In genomic region chr11:5573821-5574220, GRCm38 (mm10) we compare ENCODE assay signal across 30 mouse cellular contexts. TPM values are rescaled to one million over a fixed set of nuclear protein-coding genes. Genes with fewer than 3 reads are reported as not detected.
DNase-seq lines count a peak whose midpoint lies in the region; ATAC-seq lines count a peak whose summit lies in the region.
"Had no signal": no experiment of that assay in that cellular context is flagged by ENCODE, and none has a peak within 500 bp of the region (broad histone marks: within the 10 kb centered on the region; RNA-seq: fewer than 3 reads in every experiment).

No protein-coding gene starts in this region.

- peak; percentile 72 for DNase-seq in c-Kit-positive CD71-positive TER-119-negative erythroid progenitor cells, embryonic 14.5 days (ENCODE audit: low read depth)
- DNase-seq in liver, embryonic 13.5 days: peak; percentile 65
- DNase-seq in yolk sac, embryonic 10.5 days (ENCODE audit: low spot score): peak; percentile 14
- no peak for DNase-seq in T-cell, adult 2 months (ENCODE audit: low spot score)
- DNase-seq: adrenal gland, postnatal 10 days; B cell, adult 2 months; cerebellum, adult 11-12 months; cerebellum, postnatal 25 days; embryo, embryonic 11 days; gastrocnemius, adult 2 months; heart, postnatal 4 days; kidney, adult 9 months; kidney, postnatal 36 days; left cerebral cortex, postnatal 4 days; right cerebral cortex, adult 18-20 months; thymus, adult 18-20 months; thymus, postnatal 4 days had no signal

- H3K27me3 ChIP-seq in megakaryocyte, embryonic 14.5 days (replicated peaks): no peaks in the 10 kb centered on the region
- no peaks in the 10 kb centered on the region for H3K27me3 ChIP-seq in liver, embryonic 13.5 days
- H3K27me3 ChIP-seq: heart, embryonic 15.5 days; neural tube, embryonic 12.5 days had no signal

- ATAC-seq in megakaryocyte, adult 5-6 weeks (ENCODE audit: poor library complexity, severe bottlenecking): no peak
- ATAC-seq in liver, embryonic 13.5 days (ENCODE audit: low read depth): peak; percentile 98
- ATAC-seq in monocyte, adult 5-6 weeks (replicated peaks; ENCODE audit: insufficient number of reproducible peaks, low FRiP score, low TSS enrichment, poor library complexity, severe bottlenecking): no peak
- ATAC-seq: activated CD4-positive, CD25-positive, alpha-beta regulatory T cell, adult 4 months; Patski had no signal

- peak overlapping the region; percentile 39 for H3K4me3 ChIP-seq in megakaryocyte, embryonic 14.5 days (replicated peaks)
- H3K4me3 ChIP-seq in liver, embryonic 13.5 days (replicated peaks): peak overlapping the region; percentile 28
- H3K4me3 ChIP-seq: forebrain, embryonic 10.5 days; gastrocnemius, adult 2 months; heart, embryonic 15.5 days; left cerebral cortex, adult 2 months; neural tube, embryonic 12.5 days had no signal

- H3K4me2 ChIP-seq in liver, embryonic 13.5 days: peak overlapping the region; percentile 44
- H3K4me2 ChIP-seq: heart, embryonic 15.5 days; midbrain, embryonic 11.5 days; neural tube, embryonic 12.5 days had no signal

- H3K4me1 ChIP-seq in megakaryocyte, embryonic 14.5 days: peaks cover 62% of the 10 kb centered on the region
- peaks cover 43% of the 10 kb centered on the region for H3K4me1 ChIP-seq in liver, embryonic 13.5 days (replicated peaks)
- H3K4me1 ChIP-seq: heart, embryonic 15.5 days; neural tube, embryonic 12.5 days had no signal

- H3K9me3 ChIP-seq in megakaryocyte, embryonic 14.5 days: peaks cover 21% of the 10 kb centered on the region
- no peaks in the 10 kb centered on the region for H3K9me3 ChIP-seq in liver, embryonic 13.5 days (replicated peaks)
- H3K9me3 ChIP-seq: forebrain, embryonic 10.5 days; heart, embryonic 15.5 days; neural tube, embryonic 12.5 days had no signal

- peaks cover 24% of the 10 kb centered on the region for H3K36me3 ChIP-seq in megakaryocyte, embryonic 14.5 days (replicated peaks; ENCODE audit: low read length)
- H3K36me3 ChIP-seq in liver, embryonic 13.5 days: no peaks in the 10 kb centered on the region
- H3K36me3 ChIP-seq: forebrain, embryonic 10.5 days; heart, embryonic 15.5 days; neural tube, embryonic 12.5 days had no signal

- H3K27ac ChIP-seq in liver, embryonic 13.5 days: peak overlapping the region; percentile 85
- H3K27ac ChIP-seq: forebrain, embryonic 10.5 days; gastrocnemius, adult 2 months; heart, embryonic 15.5 days; left cerebral cortex, adult 2 months; neural tube, embryonic 12.5 days had no signal

- no peak overlapping the region for H3K9ac ChIP-seq in liver, embryonic 13.5 days
- H3K9ac ChIP-seq: heart, embryonic 15.5 days; neural tube, embryonic 12.5 days had no signal

- 13% methylated on average over 2 of the region's 2 CpGs for WGBS in liver, embryonic 13.5 days (ENCODE audit: insufficient replicate concordance)

RNA-seq across cellular contexts. Expression of gene Ankrd36, which starts 4.3 kb away (rescaled TPM):
- 0.19 TPM in 1 of 2 replicates, not detected in the other for polyA plus RNA-seq in megakaryocyte, embryonic 14.5 days (2012; ENCODE audit: insufficient read depth, low replicate concordance)
- not detected in 2 replicates for total RNA-seq in megakaryocyte, adult 5-6 weeks (2015)
- not detected in 2 replicates for total RNA-seq in megakaryocyte, adult 5-6 weeks (2017)
- 1.1 and 1.5 TPM in 2 replicates for polyA plus RNA-seq in liver, embryonic 13.5 days (2015; fragmentation: Nextera tagmentation; extraction: Ambion mirVana)
- 0.95 to 1.7 TPM in 2 of 3 replicates, not detected in the other for total RNA-seq in monocyte, adult 5-6 weeks (2017)
- total RNA-seq: adrenal gland, postnatal 10 days; gastrocnemius, adult 2 months; granulocyte monocyte progenitor cell, adult 5-6 weeks; heart, postnatal 4 days; left cerebral cortex, adult 2 months; left cerebral cortex, postnatal 4 days; liver, adult 2 months had no signal
- polyA plus RNA-seq: activated CD4-positive, CD25-positive, alpha-beta regulatory T cell, adult 4 months; embryonic facial prominence, embryonic 14.5 days; forebrain, embryonic 10.5 days; heart, embryonic 15.5 days; liver, adult 2 months; midbrain, embryonic 11.5 days; neural tube, embryonic 12.5 days; Patski had no signal

RNA-seq across cellular contexts. Expression of gene Ccdc117, which starts 31.8 kb away (rescaled TPM):
- 1.2 TPM in 1 of 2 replicates, not detected in the other for polyA plus RNA-seq in megakaryocyte, embryonic 14.5 days (2012; ENCODE audit: insufficient read depth, low replicate concordance)
- total RNA-seq in megakaryocyte, adult 5-6 weeks (2015): 13.1 and 13.5 TPM in 2 replicates
- total RNA-seq in megakaryocyte, adult 5-6 weeks (2017): 21.4 and 25.0 TPM in 2 replicates
- 8.6 and 11.4 TPM in 2 replicates for polyA plus RNA-seq in liver, embryonic 13.5 days (2015; fragmentation: Nextera tagmentation; extraction: Ambion mirVana)
- 45.0 to 57.3 TPM (median 46.3 TPM) in 3 replicates for total RNA-seq in monocyte, adult 5-6 weeks (2017)

RNA-seq across cellular contexts. Expression of gene Xbp1, which starts 53.4 kb away (rescaled TPM):
- 49.2 and 62.7 TPM in 2 replicates for polyA plus RNA-seq in megakaryocyte, embryonic 14.5 days (2012; ENCODE audit: insufficient read depth, low replicate concordance)
- 247 and 251 TPM in 2 replicates for total RNA-seq in megakaryocyte, adult 5-6 weeks (2015)
- total RNA-seq in megakaryocyte, adult 5-6 weeks (2017): 169 and 186 TPM in 2 replicates
- 82.1 and 95.7 TPM in 2 replicates for polyA plus RNA-seq in liver, embryonic 13.5 days (2015; fragmentation: Nextera tagmentation; extraction: Ambion mirVana)
- 247 to 277 TPM (median 261 TPM) in 3 replicates for total RNA-seq in monocyte, adult 5-6 weeks (2017)
